Mouse (Mus musculus): ENCODE results near the gene Ahcyl2.

- TF ChIP-seq POLR2A (IDR thresholded peaks at IDR 0.05; ENCODE audit: borderline replicate concordance, extremely low read depth, insufficient read depth, insufficient read length, poor library complexity, severe bottlenecking) (no peak), CTCF (IDR thresholded peaks at IDR 0.05; ENCODE audit: borderline replicate concordance, extremely low read depth, insufficient read depth, insufficient read length) (peak; percentile 51; the same call in 1 of the 2 replicates)
Observed at GRCm38 (mm10) chr6:29860238-29860637, 92.4 kb downstream of the Ahcyl2 start.
